Mouse (Mus musculus) erythroblast, embryonic 14.5 days (primary cell): ENCODE data around the gene Rpp38. TPM values are rescaled to one million over a fixed set of nuclear protein-coding genes. Genes with fewer than 3 reads are reported as not detected.

ENCODE experiments used
- H3K27me3 ChIP-seq: 2 replicates; pipeline ENCODE4 v1.6.1; 2012; ENCODE audit warnings: inconsistent platforms; ENCODE audit not compliant: control insufficient read depth
- H3K36me3 ChIP-seq: 2 replicates; pipeline ENCODE4 v1.6.1; 2012; ENCODE audit warnings: mild to moderate bottlenecking, inconsistent platforms; ENCODE audit not compliant: control insufficient read depth
- H3K4me1 ChIP-seq: 2 replicates; pipeline ENCODE4 v1.6.1; 2012; ENCODE audit warnings: inconsistent platforms; ENCODE audit not compliant: control insufficient read depth
- H3K4me3 ChIP-seq: replicated peaks from 2 replicates; pipeline ENCODE3; 2012; ENCODE audit warnings: moderate library complexity, mild to moderate bottlenecking, inconsistent platforms
- H3K9me3 ChIP-seq: 2 replicates; pipeline ENCODE4 v1.6.1; 2012; ENCODE audit warnings: low read length, inconsistent platforms, mixed read lengths; ENCODE audit not compliant: control insufficient read depth
- GATA1 ChIP-seq: IDR thresholded peaks from 2 replicates; pipeline ENCODE4 v1.6.1; 2012; ENCODE audit warnings: low read length, inconsistent platforms, mixed read lengths
- TAL1 ChIP-seq: IDR thresholded peaks from 3 replicates; pipeline ENCODE4 v1.6.1; 2012; ENCODE audit warnings: low read length, inconsistent platforms, mixed read lengths
- polyA plus RNA-seq: library from polyadenylated mRNA; stranded (reverse); fragments of >175 nt; gene quantifications from 2 replicates; pipeline ENCODE4 v1.2.3, GENCODE M21; 2012

Rpp38 gene
- polyA plus RNA-seq, 1 experiment, result 0.03 TPM

DNA sequence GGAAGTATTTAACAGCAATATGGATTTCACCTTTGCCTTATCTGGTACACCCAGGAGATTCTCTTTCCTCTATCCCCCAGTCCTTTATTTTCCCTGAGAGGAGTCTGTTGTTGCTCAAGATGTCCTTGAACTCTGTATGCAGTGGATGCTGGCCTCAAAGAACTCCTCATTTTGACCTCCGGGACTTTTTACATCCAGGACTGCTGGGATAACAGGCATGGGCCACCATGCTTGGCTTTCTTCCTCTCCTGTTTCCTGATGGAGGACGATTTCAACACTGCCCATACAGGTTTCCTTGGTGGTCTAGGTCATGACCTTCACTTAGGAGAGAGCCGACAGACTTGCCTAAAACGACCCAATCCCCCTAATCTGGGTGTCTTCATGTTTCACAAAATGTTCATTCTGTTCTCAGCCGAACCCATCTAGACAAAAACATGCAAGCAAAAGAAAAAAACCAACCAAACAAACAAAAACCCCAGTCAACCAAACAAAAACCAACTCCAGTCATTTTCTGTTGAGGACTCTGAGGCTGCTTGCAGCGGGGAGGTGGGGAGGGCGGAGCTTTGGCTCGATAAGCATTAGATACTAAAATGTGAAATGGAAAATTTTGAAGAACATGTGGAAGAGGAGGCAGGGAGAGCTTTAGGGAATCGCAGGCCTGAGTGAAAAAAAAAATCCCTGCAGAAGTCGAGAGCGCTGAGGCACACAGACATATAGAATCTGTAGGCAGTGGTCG is 49.4 kb downstream of the Rpp38 start:
- no peak for TF ChIP-seq GATA1
- no peak for TF ChIP-seq TAL1
- Histone ChIP-seq H3K4me1 (peaks cover 35% of the 10 kb centered on the region), H3K4me3 (peak overlapping the region; percentile 96), H3K27me3 (no peaks in the 10 kb centered on the region), H3K36me3 (no peaks in the 10 kb centered on the region; the same call in 1 of the 2 replicates), H3K9me3 (no peaks in the 10 kb centered on the region)

- Histone ChIP-seq H3K9me3 (no peaks in the 10 kb centered on the region), H3K36me3 (no peaks in the 10 kb centered on the region), H3K27me3 (no peaks in the 10 kb centered on the region), H3K4me1 (peaks cover 33% of the 10 kb centered on the region), H3K4me3 (no peak overlapping the region)
- TF ChIP-seq TAL1, result no peak
- TF ChIP-seq GATA1, result no peak
Measured at GRCm38 (mm10) chr2:3281311-3281710, 51.1 kb downstream of the Rpp38 start.

Other genes starting within 250 kb of the Rpp38 start
- gene Fam171a1, start 218.4 kb downstream of the Rpp38 start, polyA plus RNA-seq, result 0.01 TPM in 2 replicates
- 0.70 and 1.3 TPM in 2 replicates for gene Nmt2, start 48.4 kb downstream of the Rpp38 start, polyA plus RNA-seq
- not detected in 2 replicates for gene Acbd7, start 3.5 kb upstream of the Rpp38 start, polyA plus RNA-seq
- not detected in 2 replicates for gene Olah, start 64.6 kb upstream of the Rpp38 start, polyA plus RNA-seq
- not detected in 2 replicates for gene Meig1, start 90.0 kb upstream of the Rpp38 start, polyA plus RNA-seq
- gene Dclre1c, start 91.5 kb upstream of the Rpp38 start, polyA plus RNA-seq, result 0.02 and 0.18 TPM in 2 replicates
- 0.12 and 0.31 TPM in 2 replicates for gene Suv39h2, start 142.4 kb upstream of the Rpp38 start, polyA plus RNA-seq
- 0.10 and 0.11 TPM in 2 replicates for gene Gm45902, start 180.1 kb upstream of the Rpp38 start, polyA plus RNA-seq
- 0.74 and 0.87 TPM in 2 replicates for gene Hspa14, start 180.2 kb upstream of the Rpp38 start, polyA plus RNA-seq
- gene Cdnf, start 180.4 kb upstream of the Rpp38 start, polyA plus RNA-seq, result 0.02 TPM in 1 of 2 replicates, not detected in the other
- 0.39 and 0.90 TPM in 2 replicates for gene Fam107b, start 237.8 kb upstream of the Rpp38 start, polyA plus RNA-seq